Mouse (Mus musculus): Measurements from ENCODE around the gene Terf2.

GRCm38 (mm10) chr8:107095717-107096365, 506 bp downstream of the Terf2 start:
- TF ChIP-seq CTCF (IDR thresholded peaks at IDR 0.05; ENCODE audit: low read depth) (no peak), EP300 (IDR thresholded peaks at IDR 0.05; ENCODE audit: low read depth) (no peak)

Measured in liver, postnatal 0 days (tissue).